Mouse (Mus musculus) urinary bladder, postnatal 10 days (tissue): ENCODE results near the gene Slc6a15.

Experiments used
- DNase-seq: peaks from one replicate; pipeline ENCODE4 v3.0.0; 2022; ENCODE audit warnings: low spot score

The Slc6a15 gene

DNA sequence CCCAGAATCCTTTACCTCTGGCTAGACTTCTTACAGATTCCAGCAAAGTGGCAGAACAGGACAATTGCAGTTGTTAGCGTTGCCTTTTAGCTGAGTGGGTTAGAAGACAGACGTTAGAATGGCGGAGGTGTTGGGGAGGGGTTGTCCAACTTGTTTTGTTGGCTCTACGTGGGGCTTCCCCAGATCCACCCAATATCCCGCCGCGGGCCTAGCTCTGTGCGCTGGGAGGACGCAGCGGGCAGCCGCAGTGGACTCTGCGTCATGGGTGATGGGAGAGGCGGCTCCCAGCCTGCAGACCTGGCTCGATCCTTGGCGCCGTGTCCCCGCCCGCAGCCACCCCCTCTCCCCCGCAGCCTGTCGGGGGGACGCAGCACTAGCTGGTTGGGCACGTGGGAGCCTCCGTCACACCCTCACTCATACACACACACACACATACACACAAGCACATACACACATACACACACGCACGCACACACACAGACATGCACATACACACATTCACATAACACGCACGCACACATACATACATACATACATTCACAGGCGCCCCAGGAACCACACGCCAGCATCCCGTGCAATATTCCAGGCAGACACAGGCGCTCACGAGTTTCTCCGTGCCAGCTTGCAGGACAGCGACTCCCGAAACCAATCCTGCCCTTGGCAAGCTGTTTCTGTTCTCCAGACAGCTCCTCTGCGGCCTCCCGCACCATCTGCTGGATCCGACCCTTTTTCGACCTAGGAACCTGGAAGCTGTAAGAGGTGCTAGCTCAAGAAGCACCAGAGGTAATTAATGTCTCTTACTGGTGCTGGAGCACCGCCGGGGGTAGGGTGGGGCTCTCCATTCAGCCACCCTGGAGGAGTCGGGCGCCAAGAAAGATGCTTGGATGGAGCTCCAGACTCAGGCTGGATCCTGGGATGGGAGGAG is at the start of gene Slc6a15:
Gene Slc6a15, plus strand, starts transcription at position 413 of the 925 bp plus-strand sequence.
- DNase-seq: no peak

DNA sequence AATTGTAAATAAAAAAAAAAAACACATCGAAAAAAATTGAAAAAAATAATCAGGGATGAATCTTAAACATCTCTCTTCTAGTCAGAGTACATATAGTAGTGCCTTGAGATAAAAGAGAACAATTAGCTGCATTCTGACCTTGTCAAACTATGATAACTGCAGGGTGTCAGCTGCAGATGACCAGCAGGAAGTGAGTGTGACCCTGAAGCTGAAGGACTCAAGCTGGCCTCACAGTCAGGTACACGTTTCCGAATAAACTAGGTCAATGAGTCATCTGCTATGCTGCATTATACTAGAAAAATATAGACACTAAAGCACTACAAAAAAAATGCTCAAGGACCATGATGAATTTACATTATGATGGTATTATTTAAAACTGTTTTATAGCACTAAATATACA is 45.6 kb upstream of the Slc6a15 start:
- no peak for DNase-seq

DNA sequence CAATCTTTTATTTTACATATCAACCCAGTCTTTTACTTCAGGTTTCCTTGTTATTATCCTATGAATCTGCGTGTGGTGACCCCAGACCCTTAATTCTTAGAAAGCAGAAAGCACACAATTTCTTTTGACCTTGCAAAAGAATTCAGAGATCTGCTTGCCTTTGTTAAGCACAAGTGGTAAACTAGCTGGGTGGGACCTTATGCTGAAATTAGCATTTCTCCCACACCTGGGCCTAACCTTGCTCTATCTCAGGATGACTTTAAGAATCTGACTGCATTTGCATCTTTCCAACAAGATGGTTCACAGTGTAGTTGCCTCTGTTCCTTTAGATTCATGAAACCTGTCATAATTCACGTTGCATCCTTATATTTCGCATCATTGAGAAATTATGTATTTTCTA is 44.2 kb upstream of the Slc6a15 start:
- no peak for DNase-seq

DNA sequence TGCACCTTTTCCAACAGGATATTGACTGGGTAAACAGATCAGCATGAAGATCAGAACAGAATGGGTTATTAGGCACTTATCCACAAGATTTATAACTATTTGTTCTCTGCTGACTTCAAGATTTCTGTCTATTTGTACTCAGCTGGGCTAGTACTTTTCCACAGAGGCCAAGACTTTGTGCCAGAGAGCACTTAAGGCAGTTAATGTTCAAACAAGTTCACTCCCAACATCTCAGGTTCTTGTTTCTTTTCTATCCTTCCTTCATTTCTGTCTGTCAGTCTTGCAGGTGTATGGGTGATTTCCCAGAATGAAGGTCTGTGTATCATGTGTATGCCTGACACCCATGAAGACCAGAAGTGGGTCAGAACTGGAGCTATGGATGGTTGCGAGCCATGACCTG is 33.3 kb upstream of the Slc6a15 start:
- DNase-seq: no peak

GRCm38 (mm10) chr10:103339928-103340327 is 27.7 kb upstream of the Slc6a15 start:
- no peak for DNase-seq

- no peak for DNase-seq
Observed at GRCm38 (mm10) chr10:103346797-103347196, 20.8 kb upstream of the Slc6a15 start.

DNA sequence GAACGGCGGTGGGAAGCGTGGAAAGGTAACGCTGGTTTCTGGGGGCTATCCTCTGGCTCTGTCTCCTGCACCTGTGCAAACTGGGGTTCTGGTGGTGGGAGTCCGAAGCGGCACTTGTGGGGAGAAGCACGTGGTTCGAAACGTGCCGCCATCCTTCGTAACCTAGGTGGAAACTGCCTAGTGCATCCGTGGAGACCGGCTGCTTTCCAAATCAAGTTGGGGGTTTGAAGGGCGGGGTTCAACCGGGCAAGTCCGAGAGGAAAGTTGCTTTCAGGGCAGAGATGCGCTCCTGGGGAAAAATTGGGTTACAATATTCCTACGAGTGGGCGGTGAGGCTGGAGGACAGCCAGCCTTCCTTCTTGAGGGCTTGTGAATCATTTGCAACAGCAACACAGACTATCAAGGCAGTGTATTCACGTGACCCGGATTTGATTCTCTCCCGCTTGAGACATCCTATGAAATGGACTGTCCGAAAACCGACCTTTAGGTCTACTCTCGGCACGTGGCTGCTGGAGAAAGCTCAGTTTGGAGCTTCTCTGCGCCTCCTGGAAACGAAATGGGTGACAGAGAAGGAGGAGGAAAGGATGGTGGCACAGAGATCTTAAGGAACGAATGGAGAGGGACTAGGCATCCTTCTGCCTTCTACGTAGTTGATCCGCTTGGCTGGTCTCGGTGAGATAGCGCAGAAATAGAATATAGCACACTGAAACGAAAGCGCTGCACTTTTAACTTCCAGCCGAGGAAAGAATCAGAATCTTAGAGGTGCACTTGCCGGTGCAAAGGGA is 905 bp downstream of the Slc6a15 start:
- DNase-seq: no peak

DNA sequence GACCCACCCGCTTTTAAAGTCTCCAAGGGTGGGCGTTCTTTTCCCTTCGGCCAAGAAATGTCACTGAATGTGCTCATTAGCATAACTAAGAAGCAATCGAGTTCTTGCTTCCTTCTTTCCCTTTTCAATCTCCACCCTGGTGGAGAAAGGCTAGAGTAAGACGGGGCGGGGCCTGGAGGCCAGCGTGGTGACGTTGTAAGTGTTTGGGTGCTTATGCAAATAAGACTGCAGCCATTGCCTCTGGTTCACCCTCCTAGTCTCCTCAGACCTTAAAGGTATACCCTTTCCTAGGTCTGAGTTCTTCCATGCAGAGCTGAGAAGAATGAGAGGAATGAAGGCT is 1.5 kb downstream of the Slc6a15 start:
- no peak for DNase-seq

- no peak for DNase-seq
Observed at GRCm38 (mm10) chr10:103402171-103402570, 34.6 kb downstream of the Slc6a15 start.

DNA sequence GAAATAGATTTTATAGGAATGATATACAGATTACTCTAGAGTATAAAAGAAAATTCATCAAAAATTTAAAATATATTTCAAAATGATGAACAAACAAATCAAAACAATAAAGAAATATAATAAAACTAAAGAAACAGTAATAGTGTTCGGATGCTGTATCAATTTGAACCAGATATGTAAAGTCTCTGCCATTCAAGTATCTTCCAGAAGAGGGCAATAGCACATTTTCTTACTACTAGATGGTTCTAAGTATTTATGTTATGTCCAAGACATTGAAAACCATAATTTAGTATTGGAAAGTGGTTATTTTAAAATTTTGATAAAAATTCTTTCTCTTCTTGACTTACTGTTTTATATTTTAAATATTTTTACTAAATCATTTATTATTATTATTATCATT is 60.1 kb downstream of the Slc6a15 start:
- no peak for DNase-seq

DNA sequence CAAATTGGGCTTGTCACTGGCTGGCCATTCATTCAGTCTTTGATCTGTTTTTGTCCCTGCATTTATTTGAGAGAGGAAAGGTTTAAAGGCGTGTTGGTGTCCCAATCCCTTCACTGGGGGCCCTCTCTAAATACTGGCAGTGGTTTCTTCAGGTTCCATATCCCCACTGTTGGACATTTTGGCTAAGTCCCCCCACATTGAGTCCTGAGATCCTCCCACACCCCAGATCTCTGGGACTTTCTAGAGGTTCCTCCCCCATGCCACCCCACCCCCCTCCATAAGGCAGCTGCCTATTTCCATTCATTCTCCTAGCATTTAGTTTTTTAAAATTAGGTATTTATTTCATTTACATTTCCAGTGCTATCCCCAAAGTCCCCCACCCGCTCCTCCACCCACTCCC is 75.0 kb downstream of the Slc6a15 start:
- no peak for DNase-seq

GRCm38 (mm10) chr10:103443070-103443469 is 75.5 kb downstream of the Slc6a15 start:
- DNase-seq: no peak

- no peak for DNase-seq
Observed at GRCm38 (mm10) chr10:103448340-103448739, 80.8 kb downstream of the Slc6a15 start.

DNA sequence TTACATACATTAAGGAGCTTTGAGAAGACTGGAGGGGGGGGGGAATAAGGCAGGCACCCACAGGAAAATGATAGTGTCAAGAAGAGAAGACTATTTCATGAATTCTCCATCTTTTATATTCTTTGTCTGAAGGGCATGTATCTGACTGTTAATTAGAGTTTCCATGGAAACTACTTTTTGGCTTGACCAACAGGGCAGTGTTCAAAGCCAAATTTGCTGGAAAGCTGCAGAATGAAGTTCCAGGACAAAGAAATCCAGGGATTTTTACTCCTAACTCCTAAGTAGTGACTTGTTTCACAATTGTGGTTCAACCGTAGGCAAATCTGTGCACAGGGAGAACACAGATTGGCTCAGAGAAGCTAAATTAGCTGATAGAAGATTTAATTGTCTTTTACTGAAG is 90.3 kb downstream of the Slc6a15 start:
- no peak for DNase-seq
